Mouse (Mus musculus): Measurements from ENCODE around the gene Kif1c. TPM values are rescaled to one million over a fixed set of nuclear protein-coding genes. Genes with fewer than 3 reads are reported as not detected.

Gene Kif1c
- total and polyA plus RNA-seq, 3 experiments: 19.8 to 21.7 TPM; not detected in 1

GRCm38 (mm10) chr11:70681170-70681569 lies 19.2 kb upstream of the Kif1c start:
- H3K9ac ChIP-seq (ENCODE audit: control insufficient read depth, low read depth, low read length, poor library complexity, severe bottlenecking): no peak overlapping the region
- peaks cover 0 to 4% of the 10 kb centered on the region in 2 experiments; a peak in 3 of 4 replicates for H3K4me1 ChIP-seq (ENCODE audit: control insufficient read depth in 1 of 2, insufficient read depth in 2 of 2, low read length in 2 of 2)
- no peak overlapping the region for H3K27ac ChIP-seq (ENCODE audit: control insufficient read depth, low read depth, low read length)
- peaks cover 0 to 5% of the 10 kb centered on the region in 2 experiments; a peak in 2 of 4 replicates for H3K36me3 ChIP-seq (ENCODE audit: control insufficient read depth in 1 of 2, insufficient read depth in 2 of 2, low read length in 2 of 2)
- no peaks in the 10 kb centered on the region for H3K79me2 ChIP-seq (ENCODE audit: control insufficient read depth, insufficient read depth, low read length, poor library complexity)
- no peak overlapping the region for H3K4me3 ChIP-seq (ENCODE audit: control insufficient read depth in 1 of 2, insufficient read depth in 1 of 2, low read depth in 2 of 2, low read length in 2 of 2)
- H3K9me3 ChIP-seq (replicated peaks; ENCODE audit: insufficient read depth, low read length): no peaks in the 10 kb centered on the region
- DNase-seq (ENCODE audit: low read depth, low spot score): no peak
- no peaks in the 10 kb centered on the region for H3K27me3 ChIP-seq (ENCODE audit: control insufficient read depth in 1 of 2, insufficient read depth in 2 of 2, low read length in 2 of 2)
- TF ChIP-seq KAT2A (conservative IDR thresholded peaks at IDR 0.05; ENCODE audit: low read depth, low read length): no peak
- TF ChIP-seq SIN3A (IDR thresholded peaks at IDR 0.05; ENCODE audit: low read length): no peak
- no peak for TF ChIP-seq ZNF384 (IDR thresholded peaks at IDR 0.05; ENCODE audit: low read depth, low read length)
- no peak for TF ChIP-seq POLR2A (IDR thresholded peaks at IDR 0.05; ENCODE audit: control insufficient read depth in 1 of 2, insufficient read depth in 1 of 2, low read depth in 1 of 2, low read length in 2 of 2, poor library complexity in 1 of 2)
- TF ChIP-seq USF2 (IDR thresholded peaks at IDR 0.05; ENCODE audit: borderline replicate concordance in 1 of 2, insufficient read depth in 1 of 2, low read depth in 1 of 2, low read length in 2 of 2): no peak
- TF ChIP-seq MXI1 (IDR thresholded peaks at IDR 0.05; ENCODE audit: low read depth, low read length): no peak
- TF ChIP-seq GABPA (IDR thresholded peaks at IDR 0.05; ENCODE audit: low read depth, low read length): no peak

- Histone ChIP-seq H3K9ac (ENCODE audit: control insufficient read depth, low read depth, low read length, poor library complexity, severe bottlenecking) (no peak overlapping the region), H3K9me3 (replicated peaks; ENCODE audit: insufficient read depth, low read length) (no peaks in the 10 kb centered on the region), H3K79me2 (ENCODE audit: control insufficient read depth, insufficient read depth, low read length, poor library complexity) (no peaks in the 10 kb centered on the region), H3K4me3 (ENCODE audit: control insufficient read depth in 1 of 2, insufficient read depth in 1 of 2, low read depth in 2 of 2, low read length in 2 of 2) (no peak overlapping the region), H3K4me1 (ENCODE audit: control insufficient read depth in 1 of 2, insufficient read depth in 2 of 2, low read length in 2 of 2) (peaks cover 0 to 10% of the 10 kb centered on the region in 2 experiments; a peak in 3 of 4 replicates), H3K36me3 (ENCODE audit: control insufficient read depth in 1 of 2, insufficient read depth in 2 of 2, low read length in 2 of 2) (peaks cover 0 to 10% of the 10 kb centered on the region in 2 experiments; a peak in 2 of 4 replicates), H3K27me3 (ENCODE audit: control insufficient read depth in 1 of 2, insufficient read depth in 2 of 2, low read length in 2 of 2) (no peaks in the 10 kb centered on the region), H3K27ac (ENCODE audit: control insufficient read depth, low read depth, low read length) (no peak overlapping the region)
- TF ChIP-seq ELF1 (IDR thresholded peaks at IDR 0.05; ENCODE audit: low read depth, low read length) (no peak), RAD21 (IDR thresholded peaks at IDR 0.05; ENCODE audit: low read depth, low read length) (peak; percentile 6; the same call in 1 of the 2 replicates), MAZ (IDR thresholded peaks at IDR 0.05; ENCODE audit: low read depth, low read length) (peak; percentile 61; the same call in 1 of the 2 replicates), SIN3A (IDR thresholded peaks at IDR 0.05; ENCODE audit: low read length) (peak; percentile 38; the same call in 1 of the 2 replicates), SMC3 (IDR thresholded peaks at IDR 0.05; ENCODE audit: low read depth, low read length) (peak; percentile 47), CTCF (IDR thresholded peaks at IDR 0.05 in 2 of 3, conservative IDR thresholded peaks at IDR 0.05 in 1 of 3; ENCODE audit: control insufficient read depth in 1 of 3, insufficient read depth in 1 of 3, low read depth in 2 of 3, low read length in 3 of 3, poor library complexity in 1 of 3, severe bottlenecking in 1 of 3) (peak in 2 of 3 experiments; percentile 34 to 56; a peak in 4 of 6 replicates), MEF2A (IDR thresholded peaks at IDR 0.05; ENCODE audit: extremely low read depth, insufficient replicate concordance, low read depth, low read length, poor library complexity, severe bottlenecking) (no peak)
- DNase-seq (ENCODE audit: low read depth, low spot score): peak; percentile 75
Measured at GRCm38 (mm10) chr11:70681897-70682581, 18.3 kb upstream of the Kif1c start.
